Mouse (Mus musculus) lung, adult 2 months (tissue): ENCODE results near the gene Ntn1. TPM values are rescaled to one million over a fixed set of nuclear protein-coding genes. Genes with fewer than 3 reads are reported as not detected.

Source experiments
- DNase-seq: peaks from one replicate; pipeline ENCODE4 v3.0.0; 2022
- H3K4me1 ChIP-seq: fragments of 200-500 bp; 2 replicates; pipeline ENCODE4 v1.6.1; 2011; ENCODE audit warnings: low read length; ENCODE audit not compliant: control insufficient read depth, insufficient read depth
- H3K4me3 ChIP-seq: fragments of 200-500 bp; replicated peaks from 2 replicates; pipeline ENCODE3; 2011; ENCODE audit warnings: low read depth, mild to moderate bottlenecking, control low read depth, low read length; ENCODE audit errors: extremely low read depth
- CTCF ChIP-seq: fragments of 200-500 bp; IDR thresholded peaks from 2 replicates; pipeline ENCODE4 v1.5.1; 2011; ENCODE audit warnings: mild to moderate bottlenecking, low read length, control low read depth; ENCODE audit not compliant: insufficient read depth
- POLR2A ChIP-seq: fragments of 200-500 bp; IDR thresholded peaks from 2 replicates; pipeline ENCODE4 v1.6.1; 2011; ENCODE audit warnings: low read depth, mild to moderate bottlenecking, control low read depth, low read length, borderline replicate concordance; ENCODE audit errors: extremely low read depth
- WGBS: fragments of 180-500 bp; shearing (Covaris S2); methylation state at CpG from one replicate; pipeline ENCODE4 v1.1.7; 2018; 5-methylcytosine and 5-hydroxymethylcytosine counted together
- polyA plus RNA-seq: library from polyadenylated mRNA; depleted of rRNA; stranded (reverse); fragments of >200 nt; gene quantifications from 2 replicates; pipeline ENCODE4 v1.2.3, GENCODE M21; 2012; rRNA removed

Gene Ntn1
- 58.8 and 65.7 TPM in 2 replicates for polyA plus RNA-seq

GRCm38 (mm10) chr11:68400727-68401219, at the start of gene Ntn1:
Gene Ntn1 (minus strand): TSS chr11:68400823.
- Histone ChIP-seq H3K4me3 (peak within 1 kb of the TSS; percentile 45), H3K4me1 (peaks cover 3% of the 10 kb centered on the region; the same call in 1 of the 2 replicates)
- no peak for DNase-seq
- 35% methylated on average over 11 of the region's 11 CpGs for WGBS
- TF ChIP-seq CTCF = no peak
- TF ChIP-seq POLR2A = no peak

- no peak for DNase-seq
- WGBS = 80% methylated on average over 7 of the region's 7 CpGs
- no peaks in the 10 kb centered on the region for H3K4me1 ChIP-seq
- no peak for TF ChIP-seq POLR2A
- no peak for TF ChIP-seq CTCF
- H3K4me3 ChIP-seq = no peak overlapping the region
These were observed 47.7 kb upstream of the Ntn1 start for GRCm38 (mm10) chr11:68448356-68448755.

GRCm38 (mm10) chr11:68447242-68447641, 46.6 kb upstream of the Ntn1 start:
- no peak for TF ChIP-seq POLR2A
- Histone ChIP-seq H3K4me3 (no peak overlapping the region), H3K4me1 (no peaks in the 10 kb centered on the region)
- 61% methylated on average over 2 of the region's 2 CpGs for WGBS
- no peak for DNase-seq

GRCm38 (mm10) chr11:68446547-68446946, 45.9 kb upstream of the Ntn1 start:
- 85% methylated on average over 4 of the region's 4 CpGs for WGBS
- TF ChIP-seq CTCF = no peak
- TF ChIP-seq POLR2A = no peak
- no peak overlapping the region for H3K4me3 ChIP-seq
- no peak for DNase-seq
- H3K4me1 ChIP-seq = no peaks in the 10 kb centered on the region

- H3K4me1 ChIP-seq = no peaks in the 10 kb centered on the region
- 75% methylated on average over 4 of the region's 4 CpGs for WGBS
- no peak for DNase-seq
- no peak overlapping the region for H3K4me3 ChIP-seq
- TF ChIP-seq CTCF = no peak
- no peak for TF ChIP-seq POLR2A
These were observed 45.3 kb upstream of the Ntn1 start for GRCm38 (mm10) chr11:68445901-68446300.

GRCm38 (mm10) chr11:68442983-68443638, 42.5 kb upstream of the Ntn1 start:
- 63% methylated on average over 12 of the region's 12 CpGs for WGBS
- no peaks in the 10 kb centered on the region for H3K4me1 ChIP-seq
- no peak overlapping the region for H3K4me3 ChIP-seq
- no peak for TF ChIP-seq CTCF
- TF ChIP-seq POLR2A = no peak
- no peak for DNase-seq

GRCm38 (mm10) chr11:68442346-68442745, 41.7 kb upstream of the Ntn1 start:
- TF ChIP-seq CTCF = no peak
- TF ChIP-seq POLR2A = no peak
- 66% methylated on average over 8 of the region's 8 CpGs for WGBS

GRCm38 (mm10) chr11:68440965-68441364, 40.3 kb upstream of the Ntn1 start:
- no peak for DNase-seq
- WGBS = 58% methylated on average over 5 of the region's 5 CpGs
- TF ChIP-seq POLR2A (no peak), CTCF (no peak)
- H3K4me3 ChIP-seq = no peak overlapping the region
- no peaks in the 10 kb centered on the region for H3K4me1 ChIP-seq

More at GRCm38 (mm10) chr11:68442346-68442745, 41.7 kb upstream of the Ntn1 start:
- no peak for DNase-seq
- Histone ChIP-seq H3K4me1 (no peaks in the 10 kb centered on the region), H3K4me3 (no peak overlapping the region)

GRCm38 (mm10) chr11:68440100-68440499, 39.5 kb upstream of the Ntn1 start:
- Histone ChIP-seq H3K4me3 (no peak overlapping the region), H3K4me1 (no peaks in the 10 kb centered on the region)
- TF ChIP-seq CTCF (no peak), POLR2A (no peak)
- DNase-seq = no peak
- WGBS = 73% methylated on average over 9 of the region's 9 CpGs

GRCm38 (mm10) chr11:68436376-68436775, 35.8 kb upstream of the Ntn1 start:
- no peaks in the 10 kb centered on the region for H3K4me1 ChIP-seq
- DNase-seq = no peak
- WGBS = 75% methylated on average over 5 of the region's 5 CpGs
- TF ChIP-seq POLR2A (no peak), CTCF (no peak)
- H3K4me3 ChIP-seq = no peak overlapping the region

GRCm38 (mm10) chr11:68435601-68436000, 35.0 kb upstream of the Ntn1 start:
- Histone ChIP-seq H3K4me3 (no peak overlapping the region), H3K4me1 (no peaks in the 10 kb centered on the region)
- DNase-seq = no peak
- no peak for TF ChIP-seq POLR2A
- TF ChIP-seq CTCF = no peak
- WGBS = 86% methylated on average over 4 of the region's 4 CpGs
